Mouse (Mus musculus) mouse embryonic stem cell (cell line): Measurements from ENCODE around the gene Dusp5.
"Not testable (repeated sequence)": the region's sequence is repeated elsewhere in the genome, so short reads cannot be mapped to it uniquely, and the experiment has no call there.

Experiments used
- in situ Hi-C, 2 experiments: fragments of 300-500 bp; cut with MboI; formaldehyde crosslinking; loops; 1 replicate in 1 of 2; 3 replicates in 1 of 2; pipeline ENCODE4 v1.14.3; 2019 to 2020; ENCODE audit warnings: low sequenced_read_pairs in 2 of 2, low pct_unique_long_range_greater_than_20kb in 1 of 2, mixed read lengths in 1 of 2; ENCODE audit not compliant: unreplicated experiment in 1 of 2

The Dusp5 gene

GRCm38 (mm10) chr19:53568553-53568952 is 39.6 kb downstream of the Dusp5 start:
- in situ Hi-C loops = no loop called here

DNA sequence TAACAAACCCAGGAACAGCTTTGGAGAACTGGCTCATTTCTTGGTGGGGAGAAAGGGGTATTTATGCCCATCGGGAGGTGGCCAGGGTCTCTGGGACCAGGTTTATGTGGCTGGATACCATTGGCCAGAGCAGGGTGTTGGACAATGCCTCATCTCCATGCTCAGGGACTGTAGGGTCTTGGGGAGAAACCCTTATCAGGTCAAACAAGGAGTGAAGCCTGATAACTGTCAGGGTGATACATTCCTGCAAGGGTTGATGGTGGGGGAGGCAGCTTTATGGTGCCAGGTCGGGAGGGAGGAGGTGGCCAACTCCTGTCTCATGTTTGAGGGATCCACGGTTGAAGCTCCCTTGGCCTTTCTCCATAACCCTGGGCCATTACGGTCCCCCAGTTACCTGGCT is 42.1 kb downstream of the Dusp5 start:
- in situ Hi-C loops = loop anchor here (5.0 to 10.0 kb wide), 2 partner anchors 154 to 176 kb away; partner anchors contain the start of gene Smndc1 (in 1 of the 2)

DNA sequence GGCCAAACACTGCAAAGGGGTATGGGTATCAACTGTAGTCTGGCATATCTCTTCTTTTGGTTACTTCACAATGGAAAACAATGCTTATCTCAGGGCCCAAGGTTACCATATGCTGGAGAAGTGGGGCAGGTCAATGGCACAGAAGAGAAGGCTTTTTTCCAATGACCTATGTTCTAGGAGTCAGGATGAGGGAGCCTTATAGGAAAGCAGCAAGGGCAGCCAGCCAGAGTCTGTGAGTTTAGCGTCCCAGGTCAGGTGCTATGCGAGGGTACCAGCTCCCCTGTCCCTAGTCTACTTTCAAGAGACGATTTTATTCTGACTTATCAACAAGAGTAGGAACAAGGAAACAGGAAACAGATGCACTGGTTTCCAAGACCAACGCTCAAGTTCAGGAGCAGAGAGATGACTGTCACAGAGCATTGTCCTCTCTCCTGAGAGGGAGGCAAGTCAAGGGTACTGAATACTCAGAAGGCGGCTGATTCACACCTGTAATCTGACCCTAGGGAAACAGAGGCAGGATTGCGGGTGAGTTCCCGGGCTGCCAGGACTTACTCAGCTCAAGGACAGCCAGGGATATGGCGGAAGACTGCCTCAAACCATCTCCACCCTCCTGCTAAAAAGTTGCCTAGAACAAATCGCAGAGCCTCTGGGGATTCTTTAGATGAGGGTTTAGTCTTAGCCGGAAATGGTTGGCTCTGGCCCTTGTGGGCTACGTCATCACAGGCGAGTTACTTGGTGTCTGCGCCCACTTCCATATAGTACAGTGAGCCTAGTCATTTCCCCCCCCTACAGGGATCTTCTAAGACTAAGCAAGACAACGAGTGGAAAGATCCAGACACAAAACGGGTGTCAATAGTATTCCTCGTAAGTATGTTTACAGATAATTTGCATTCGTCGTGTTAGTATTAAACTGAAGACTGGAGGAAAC is 42.9 kb downstream of the Dusp5 start:
- in situ Hi-C loops = loop anchor here (5.0 to 10.0 kb wide), 2 partner anchors 154 to 177 kb away; partner anchors contain the start of gene Smndc1 (in 1 of the 2)

DNA sequence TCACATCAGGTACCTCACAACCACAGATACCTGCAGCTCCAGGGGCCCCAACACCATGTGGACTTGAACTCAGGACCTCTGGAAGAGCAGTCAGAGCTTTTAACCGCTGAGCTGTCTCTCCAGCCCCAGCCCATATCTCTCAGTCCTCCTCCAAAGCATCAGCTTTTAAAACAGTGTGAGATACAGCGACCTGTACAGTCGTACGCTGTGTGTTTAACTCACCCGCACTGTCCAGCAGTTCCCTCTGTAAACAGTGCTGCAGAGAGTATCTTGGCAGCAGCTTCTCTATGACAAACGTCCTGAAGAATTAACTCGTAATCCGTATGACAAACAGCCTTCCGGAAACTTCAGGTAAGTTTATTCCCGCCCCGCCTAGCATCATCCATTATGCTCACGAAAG is 43.7 kb downstream of the Dusp5 start:
- in situ Hi-C loops = loop anchor here (5.0 to 10.0 kb wide), 2 partner anchors 155 to 178 kb away; partner anchors contain the start of gene Smndc1 (in 1 of the 2)

DNA sequence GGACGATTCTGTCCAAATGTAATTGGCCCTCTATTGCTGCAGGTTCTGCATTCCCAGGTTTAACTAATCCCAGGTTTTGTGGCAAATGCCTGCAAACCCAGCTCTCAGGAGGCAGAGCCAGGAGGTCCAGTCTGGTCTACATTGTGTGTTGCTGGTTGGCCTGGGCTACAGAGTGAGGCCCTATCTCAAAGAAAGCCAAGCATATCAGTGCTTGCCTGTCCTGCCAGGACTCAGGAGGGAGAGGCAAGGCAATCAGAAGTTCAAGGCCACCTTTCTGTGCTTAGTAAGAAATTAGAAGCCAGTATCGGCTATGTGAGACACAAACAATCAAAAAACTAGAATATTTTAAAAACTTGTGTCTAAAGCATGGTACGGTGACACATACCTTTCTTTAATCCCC is 44.2 kb downstream of the Dusp5 start:
- in situ Hi-C loops = loop anchor here (5.0 to 10.0 kb wide), 2 partner anchors 156 to 178 kb away; partner anchors contain the start of gene Smndc1 (in 1 of the 2)

- in situ Hi-C loops = loop anchor here (5.0 to 10.0 kb wide), 2 partner anchors 157 to 179 kb away; partner anchors contain the start of gene Smndc1 (in 1 of the 2)
Observed at GRCm38 (mm10) chr19:53574131-53574530, 45.2 kb downstream of the Dusp5 start.

- in situ Hi-C loops = loop anchor here (5.0 to 10.0 kb wide), 2 partner anchors 157 to 180 kb away; partner anchors contain the start of gene Smndc1 (in 1 of the 2)
Observed at GRCm38 (mm10) chr19:53574546-53574945, 45.6 kb downstream of the Dusp5 start.

DNA sequence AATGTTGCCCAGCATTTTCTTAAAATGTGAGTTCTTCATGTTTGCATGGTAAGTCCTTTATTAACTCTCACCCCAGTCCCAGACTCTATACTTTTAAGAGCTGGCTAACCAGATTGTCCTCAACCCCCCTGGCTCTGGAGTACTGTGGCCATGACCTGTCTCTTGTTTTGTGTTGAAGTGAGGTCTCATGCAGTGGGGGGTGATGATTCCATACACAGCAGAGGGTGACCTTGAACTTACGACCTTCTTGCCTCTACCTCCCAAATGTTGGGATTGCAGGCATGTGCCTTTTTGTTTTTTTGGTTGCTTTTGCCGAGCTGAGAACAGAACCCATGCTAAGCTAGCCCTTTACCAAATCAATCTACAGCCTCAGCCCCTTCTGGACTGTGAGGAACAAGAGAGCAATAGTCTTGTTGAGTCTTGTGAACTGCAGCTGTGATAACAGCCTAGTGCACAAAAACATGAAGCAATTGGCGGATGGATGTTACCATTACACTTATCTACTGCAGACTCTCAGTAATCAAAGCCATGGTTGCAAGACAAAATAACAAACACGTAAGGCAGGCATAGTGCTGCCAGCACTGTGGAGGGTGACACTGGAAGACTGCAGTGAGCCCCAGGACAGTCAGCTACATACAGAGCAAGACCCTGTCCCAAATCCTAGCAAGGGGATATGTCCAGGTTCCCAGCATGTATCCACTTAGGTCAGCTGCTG is 46.5 kb downstream of the Dusp5 start:
- in situ Hi-C loops = loop anchor here in 1 of 2 experiments (10.0 kb wide), 1 partner anchor 181 kb away; the partner anchor contains the start of gene Smndc1

- in situ Hi-C loops = loop anchor here in 1 of 2 experiments (10.0 kb wide), 1 partner anchor 181 kb away; the partner anchor contains the start of gene Smndc1
Observed at GRCm38 (mm10) chr19:53576061-53576460, 47.2 kb downstream of the Dusp5 start.

DNA sequence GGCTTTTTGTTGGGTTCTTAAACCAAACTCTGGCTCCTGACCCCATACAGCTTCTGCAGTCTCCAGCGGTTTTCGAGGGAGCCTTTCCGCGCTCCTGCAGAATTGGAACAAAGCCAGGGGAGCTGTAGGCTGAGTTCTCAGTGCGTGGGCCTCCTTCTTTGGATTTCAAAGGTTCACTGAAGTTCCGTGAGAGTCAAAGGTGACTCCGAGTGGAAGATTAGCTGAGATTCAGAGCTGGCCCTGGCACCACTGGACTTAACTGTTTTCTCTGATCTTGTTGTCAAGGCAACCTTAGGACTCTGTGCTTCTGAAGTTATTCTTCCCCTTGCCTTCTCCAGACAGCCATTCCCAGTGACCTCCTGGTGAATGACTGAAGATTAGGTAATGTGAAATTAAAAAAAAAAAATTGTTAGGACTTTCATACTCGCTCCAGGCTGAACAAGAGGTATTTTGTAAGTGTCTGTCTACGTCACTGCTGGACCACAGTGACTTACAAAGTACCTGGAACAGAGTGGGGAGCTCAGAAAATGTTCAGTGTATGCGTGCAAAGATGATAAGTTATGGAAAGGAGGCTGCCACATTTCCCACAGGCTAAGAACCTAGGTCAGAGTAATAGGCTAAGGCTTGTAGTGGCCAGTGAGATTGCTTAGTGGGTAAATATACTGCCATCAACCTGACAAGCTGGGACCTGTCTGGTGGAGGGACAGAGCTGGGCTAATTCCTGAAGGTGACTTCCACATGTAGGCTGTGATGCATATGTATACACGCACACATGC is 48.3 kb downstream of the Dusp5 start:
- in situ Hi-C loops = loop anchor here in 1 of 2 experiments (10.0 kb wide), 1 partner anchor 182 kb away; the partner anchor contains the start of gene Smndc1

GRCm38 (mm10) chr19:53578597-53579252 is 49.8 kb downstream of the Dusp5 start:
- in situ Hi-C loops = loop anchor here in 1 of 2 experiments (10.0 kb wide), 1 partner anchor 184 kb away; the partner anchor contains the start of gene Smndc1

GRCm38 (mm10) chr19:53580271-53580670 is 51.4 kb downstream of the Dusp5 start:
- in situ Hi-C loops = not testable (repeated sequence)

DNA sequence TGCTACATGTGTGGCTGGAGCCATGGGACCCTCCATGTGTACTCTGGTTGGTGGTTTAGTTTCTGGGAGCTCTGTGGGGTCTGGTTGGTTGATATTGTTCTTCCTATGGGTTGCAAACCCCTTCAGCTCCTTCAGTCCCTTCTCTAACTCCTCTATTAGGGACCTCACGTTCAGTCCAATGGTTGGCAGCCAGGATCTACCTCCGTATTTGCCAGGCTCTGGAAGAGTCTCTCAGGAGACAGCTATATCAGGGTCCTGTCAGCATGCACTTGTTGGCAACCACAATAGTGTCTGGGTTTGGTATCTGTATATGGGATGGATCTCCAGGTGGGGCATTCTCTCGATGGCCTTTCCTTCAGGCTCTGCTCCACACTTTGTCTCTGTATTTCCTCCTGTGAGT is 58.8 kb downstream of the Dusp5 start:
- in situ Hi-C loops = not testable (repeated sequence)

DNA sequence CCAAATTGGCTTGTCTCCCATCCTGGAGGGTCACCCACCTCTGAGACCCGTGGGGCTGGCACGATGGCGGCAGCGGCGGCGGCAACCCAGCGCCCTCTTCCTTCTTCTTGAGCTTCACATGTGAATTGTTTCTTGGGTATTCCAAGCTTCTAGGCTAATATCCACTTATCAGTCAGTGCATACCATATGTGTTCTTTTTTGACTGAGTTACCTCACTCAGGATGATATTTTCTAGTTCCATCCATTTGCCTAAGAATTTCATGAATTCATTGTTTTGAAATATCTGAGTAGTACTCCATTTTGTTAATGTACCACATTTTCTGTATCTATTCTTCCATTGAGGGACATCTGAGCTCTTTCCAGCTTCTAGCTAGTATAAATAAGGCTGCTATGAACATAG is 60.1 kb downstream of the Dusp5 start, which contains the start of gene Nutf2-ps1:
TSS of gene Nutf2-ps1 (minus strand) at position 101 of the 400 bp plus-strand sequence.
- in situ Hi-C loops = not testable (repeated sequence)
